ENCODE assay signal across 25 mouse cellular contexts in the genomic region with DNA sequence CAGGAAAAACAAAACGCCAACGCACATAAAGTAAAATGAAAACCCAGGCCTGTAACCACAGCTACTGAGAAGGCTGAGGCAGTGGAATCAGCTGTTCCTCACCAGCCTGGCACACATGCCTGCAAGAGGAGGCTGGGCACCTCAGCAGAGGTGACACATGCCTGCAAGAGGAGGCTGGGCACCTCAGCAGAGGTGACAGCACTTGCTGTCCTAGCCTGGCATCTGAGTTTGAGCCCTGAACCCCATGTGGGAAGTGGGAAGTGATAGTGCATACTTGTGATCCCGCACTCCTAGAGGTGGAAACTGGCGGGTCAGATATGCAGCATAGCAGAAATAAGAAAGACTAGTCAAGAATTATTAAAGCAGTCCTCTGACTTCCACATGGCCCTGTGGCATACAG.
"Had no signal": no experiment of that assay in that cellular context is flagged by ENCODE, and none has a peak within 500 bp of the region (broad histone marks: within the 10 kb centered on the region; RNA-seq: fewer than 3 reads in every experiment).

No protein-coding gene starts in this region.

- H3K27ac ChIP-seq: gastrocnemius, adult 2 months; heart, embryonic 13.5 days; heart, embryonic 15.5 days; hindbrain, embryonic 10.5 days; hindbrain, embryonic 12.5 days; hindbrain, embryonic 14.5 days; intestine, embryonic 15.5 days; left cerebral cortex, adult 2 months; limb, embryonic 12.5 days; liver, embryonic 13.5 days had no signal

- H3K9ac ChIP-seq: heart, embryonic 13.5 days; heart, embryonic 15.5 days; hindbrain, embryonic 12.5 days; hindbrain, embryonic 14.5 days; intestine, embryonic 15.5 days; limb, embryonic 12.5 days; liver, embryonic 13.5 days; liver, embryonic 15.5 days had no signal

- ATAC-seq: forebrain, embryonic 16.5 days; hindbrain, embryonic 16.5 days; inflammation-experienced regulatory T-cells, adult 6 months; intestine, embryonic 15.5 days; intestine, postnatal 0 days had no signal

- H3K27me3 ChIP-seq: heart, embryonic 13.5 days; heart, embryonic 15.5 days; hindbrain, embryonic 12.5 days; intestine, embryonic 15.5 days; limb, embryonic 12.5 days; liver, embryonic 13.5 days; liver, embryonic 15.5 days had no signal

- H3K4me1 ChIP-seq: heart, embryonic 13.5 days; heart, embryonic 15.5 days; hindbrain, embryonic 10.5 days; hindbrain, embryonic 12.5 days; intestine, embryonic 15.5 days; limb, embryonic 12.5 days had no signal

- DNase-seq: gastrocnemius, adult 2 months; gastrocnemius, postnatal 10 days; gastrocnemius, postnatal 25 days; heart, postnatal 14 days; heart, postnatal 36 days; kidney, adult 18-20 months; kidney, adult 8-10 months; kidney, postnatal 10 days; kidney, postnatal 25 days; kidney, postnatal 4 days; liver; liver, embryonic 13.5 days had no signal

- H3K4me3 ChIP-seq: gastrocnemius, adult 2 months; heart, embryonic 13.5 days; heart, embryonic 15.5 days; hindbrain, embryonic 10.5 days; hindbrain, embryonic 12.5 days; intestine, embryonic 15.5 days; left cerebral cortex, adult 2 months; limb, embryonic 12.5 days; liver, embryonic 13.5 days; liver, embryonic 15.5 days had no signal

- H3K9me3 ChIP-seq: heart, embryonic 13.5 days; heart, embryonic 15.5 days; hindbrain, embryonic 10.5 days; hindbrain, embryonic 12.5 days; intestine, embryonic 15.5 days; limb, embryonic 12.5 days; liver, embryonic 13.5 days; liver, embryonic 15.5 days had no signal
